Mouse (Mus musculus) liver, embryonic 16.5 days (tissue): ENCODE results near the gene Lrrc1. TPM values are rescaled to one million over a fixed set of nuclear protein-coding genes. Genes with fewer than 3 reads are reported as not detected.

Experiments
- ATAC-seq: fragments of 200-750 bp; cut with Nextera tagmentation; 2 replicates; pipeline ENCODE4 v1.8.0; 2017; ENCODE audit warnings: low read depth, mild to moderate bottlenecking, moderate number of reproducible peaks, moderate library complexity
- H3K27ac ChIP-seq: fragments of 300-500 bp; sonication (generic); 2 replicates; pipeline ENCODE4 v1.5.1; 2014; ENCODE audit warnings: mild to moderate bottlenecking, low read length
- H3K27me3 ChIP-seq: fragments of 300-500 bp; sonication (generic); 2 replicates; pipeline ENCODE4 v1.6.1; 2014; ENCODE audit warnings: low read depth, low read length, mixed read lengths; ENCODE audit not compliant: control insufficient read depth, insufficient read depth
- H3K36me3 ChIP-seq: fragments of 300-500 bp; sonication (generic); 2 replicates; pipeline ENCODE4 v1.6.1; 2014; ENCODE audit warnings: mild to moderate bottlenecking; ENCODE audit not compliant: control insufficient read depth, insufficient read depth
- H3K4me1 ChIP-seq: fragments of 300-500 bp; sonication (generic); 2 replicates; pipeline ENCODE4 v1.6.1; 2014; ENCODE audit warnings: low read depth, low read length, mixed read lengths; ENCODE audit not compliant: control insufficient read depth
- H3K4me2 ChIP-seq: fragments of 300-500 bp; sonication (generic); 2 replicates; pipeline ENCODE4 v1.6.1; 2014; ENCODE audit warnings: low read depth, low read length, mixed read lengths
- H3K4me3 ChIP-seq: fragments of 300-500 bp; sonication (generic); 2 replicates; pipeline ENCODE4 v1.5.1; 2014; ENCODE audit warnings: low read depth, mild to moderate bottlenecking, low read length
- H3K9ac ChIP-seq: fragments of 300-500 bp; sonication (generic); 2 replicates; pipeline ENCODE4 v1.6.1; 2014; ENCODE audit warnings: low read depth, low read length
- H3K9me3 ChIP-seq: fragments of 300-500 bp; sonication (generic); replicated peaks from 2 replicates; pipeline ENCODE4 v1.6.1; 2016; ENCODE audit warnings: low read length; ENCODE audit not compliant: control insufficient read depth
- WGBS: fragments of 180-500 bp; shearing (Covaris S2); extraction: QIAGEN DNeasy Blood & Tissue Kit; methylation state at CpG from one replicate; pipeline ENCODE4 v1.1.7; 2014; ENCODE audit not compliant: insufficient replicate concordance; 5-methylcytosine and 5-hydroxymethylcytosine counted together
- polyA plus RNA-seq: library from polyadenylated mRNA; unstranded; fragments of >200 nt; fragmentation: Nextera tagmentation; extraction: Ambion mirVana; gene quantifications from 2 replicates; pipeline ENCODE4 v1.2.1, GENCODE M21; 2015

Gene Lrrc1
- polyA plus RNA-seq, 1 experiment from 2014 or later = 3.3 TPM

DNA sequence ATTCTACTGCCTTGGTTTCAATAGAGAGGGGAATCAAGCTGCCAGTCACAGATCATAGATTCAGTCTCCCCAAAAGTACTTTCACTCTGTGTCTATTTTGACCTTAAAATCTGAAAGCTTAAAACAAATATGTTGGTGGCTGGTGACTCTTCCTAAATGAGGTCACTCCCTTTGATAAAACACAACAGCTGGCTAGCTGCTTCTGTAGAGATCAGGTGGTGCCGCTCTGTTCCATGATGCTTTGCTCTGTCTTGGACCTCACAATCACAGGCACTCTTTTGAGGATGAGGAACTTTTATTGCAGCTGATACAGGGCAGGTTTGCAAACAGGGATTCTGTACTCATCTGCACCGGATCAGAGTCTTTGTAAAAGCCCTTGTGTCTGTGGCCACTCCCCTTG is 8.8 kb upstream of the Lrrc1 start:
- no peak for ATAC-seq
- no peaks in the 10 kb centered on the region for H3K36me3 ChIP-seq
- WGBS = 59% methylated on average over 2 of the region's 2 CpGs

DNA sequence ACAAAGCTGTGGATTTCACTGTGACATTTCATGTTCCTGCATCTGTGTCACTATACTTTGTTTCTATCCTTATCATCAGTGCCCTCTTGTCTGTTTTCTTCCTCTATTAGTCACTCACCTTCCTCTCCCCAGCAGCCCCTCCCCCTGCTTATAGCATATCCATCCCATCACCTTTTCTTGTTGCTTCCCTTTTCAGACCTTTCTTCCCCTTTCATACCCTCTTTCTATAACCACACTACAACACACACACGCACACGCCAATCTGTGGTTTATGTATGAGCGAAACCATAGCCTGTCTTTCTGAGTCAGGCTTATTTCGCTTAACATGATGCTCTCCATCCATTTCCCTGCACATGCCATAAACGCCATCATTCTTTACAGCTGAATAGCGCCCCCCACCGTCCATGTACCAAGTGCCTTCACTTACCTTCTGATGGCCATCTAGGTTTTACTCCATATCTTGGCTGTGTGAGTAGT is 6.4 kb upstream of the Lrrc1 start:
- no peak overlapping the region for H3K4me2 ChIP-seq
- no peaks in the 10 kb centered on the region for H3K9me3 ChIP-seq
- H3K27me3 ChIP-seq = peaks cover 3% of the 10 kb centered on the region; the same call in 1 of the 2 replicates
- no peaks in the 10 kb centered on the region for H3K36me3 ChIP-seq
- no peak overlapping the region for H3K9ac ChIP-seq
- ATAC-seq = no peak
- 21% methylated on average over 7 of the region's 7 CpGs for WGBS
- no peak overlapping the region for H3K27ac ChIP-seq
- H3K4me3 ChIP-seq = no peak overlapping the region
- H3K4me1 ChIP-seq = no peaks in the 10 kb centered on the region

More for the DNA sequence above, 8.8 kb upstream of the Lrrc1 start:
- Histone ChIP-seq H3K27ac (no peak overlapping the region), H3K4me2 (no peak overlapping the region), H3K9me3 (no peaks in the 10 kb centered on the region), H3K9ac (no peak overlapping the region), H3K4me3 (no peak overlapping the region), H3K4me1 (no peaks in the 10 kb centered on the region), H3K27me3 (no peaks in the 10 kb centered on the region)

- Histone ChIP-seq H3K4me2 (no peak overlapping the region), H3K9me3 (no peaks in the 10 kb centered on the region), H3K4me3 (no peak overlapping the region), H3K9ac (no peak overlapping the region), H3K36me3 (no peaks in the 10 kb centered on the region), H3K4me1 (peaks cover 12% of the 10 kb centered on the region), H3K27me3 (peaks cover 19% of the 10 kb centered on the region), H3K27ac (no peak overlapping the region)
- ATAC-seq = no peak
- WGBS = 48% methylated on average over 3 of the region's 3 CpGs
Observed at GRCm38 (mm10) chr9:77546010-77546409, 1.3 kb upstream of the Lrrc1 start.

GRCm38 (mm10) chr9:77545068-77545421 is 375 bp upstream of the Lrrc1 start:
- H3K9me3 ChIP-seq = no peaks in the 10 kb centered on the region
- WGBS = 0% methylated on average over 17 of the region's 17 CpGs
- no peak for ATAC-seq
- H3K9ac ChIP-seq = peak overlapping the region; percentile 69
- peak overlapping the region; percentile 72 for H3K4me3 ChIP-seq
- H3K27ac ChIP-seq = no peak overlapping the region
- H3K36me3 ChIP-seq = no peaks in the 10 kb centered on the region
- peak overlapping the region; percentile 92 for H3K4me2 ChIP-seq
- H3K27me3 ChIP-seq = peaks cover 19% of the 10 kb centered on the region
- peaks cover 12% of the 10 kb centered on the region for H3K4me1 ChIP-seq

DNA sequence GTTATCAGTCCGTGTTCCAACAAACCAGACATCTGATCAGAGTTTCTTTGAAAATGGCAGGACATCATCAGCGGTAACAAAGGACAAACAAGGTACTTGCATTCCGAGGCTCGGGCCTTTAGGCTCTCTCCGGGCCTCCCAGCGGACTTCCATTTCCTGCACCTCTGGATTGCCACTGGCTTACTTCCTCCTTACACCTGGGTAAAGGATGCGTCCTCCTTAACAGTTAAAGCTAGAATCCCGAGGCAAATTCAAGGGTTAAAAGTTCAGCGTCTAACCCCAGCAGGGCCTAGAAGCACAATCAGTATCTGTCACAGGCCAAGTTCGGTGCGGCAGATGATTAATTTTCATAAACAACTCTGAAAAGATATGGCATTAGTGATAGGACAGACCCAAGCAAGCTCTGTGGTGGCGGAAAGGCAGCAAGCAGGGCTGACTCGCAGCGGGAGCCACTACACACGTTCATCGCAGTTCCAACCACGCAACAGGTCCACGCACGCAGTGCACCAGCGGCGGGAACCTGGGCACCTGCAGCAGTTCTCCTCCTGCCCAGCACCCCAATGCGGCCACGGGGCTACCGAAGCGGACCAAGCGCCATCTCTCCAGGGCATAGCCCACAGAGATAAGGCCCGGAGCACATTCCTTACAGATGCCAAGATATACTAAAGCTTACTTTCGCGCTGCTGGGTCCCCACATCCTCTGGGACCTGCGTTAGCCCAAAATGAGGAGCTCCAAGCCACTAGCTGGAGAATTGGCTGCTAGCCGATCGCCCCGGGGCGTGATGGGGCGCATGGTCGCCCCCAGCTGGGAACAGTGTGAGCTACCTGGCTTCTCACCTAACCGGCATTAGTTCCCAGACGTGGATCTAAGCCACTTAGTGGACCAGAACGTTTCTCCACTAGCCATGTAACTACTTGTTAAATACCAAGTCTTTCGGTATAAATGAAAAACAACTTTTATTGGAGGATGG is 1.0 kb downstream of the Lrrc1 start:
- no peaks in the 10 kb centered on the region for H3K9me3 ChIP-seq
- under 1% methylated on average over 40 of the region's 40 CpGs for WGBS
- peaks cover 12% of the 10 kb centered on the region for H3K4me1 ChIP-seq
- H3K27ac ChIP-seq = no peak overlapping the region
- H3K4me2 ChIP-seq = peak overlapping the region; percentile 92
- peak overlapping the region; percentile 72 for H3K4me3 ChIP-seq
- peaks cover 19% of the 10 kb centered on the region for H3K27me3 ChIP-seq
- H3K36me3 ChIP-seq = no peaks in the 10 kb centered on the region
- peak; percentile 45; the same call in 1 of the 2 replicates for ATAC-seq
- H3K9ac ChIP-seq = peak overlapping the region; percentile 69

GRCm38 (mm10) chr9:77541556-77541955 is 3.1 kb downstream of the Lrrc1 start:
- Histone ChIP-seq H3K27ac (no peak overlapping the region), H3K9ac (no peak overlapping the region), H3K4me3 (no peak overlapping the region), H3K4me2 (no peak overlapping the region), H3K36me3 (no peaks in the 10 kb centered on the region), H3K9me3 (no peaks in the 10 kb centered on the region), H3K27me3 (peaks cover 18% of the 10 kb centered on the region), H3K4me1 (peaks cover 12% of the 10 kb centered on the region)
- WGBS = 81% methylated on average over 7 of the region's 7 CpGs
- ATAC-seq = no peak

- no peaks in the 10 kb centered on the region for H3K9me3 ChIP-seq
- peaks cover 9% of the 10 kb centered on the region for H3K4me1 ChIP-seq
- no peak overlapping the region for H3K4me2 ChIP-seq
- no peak overlapping the region for H3K9ac ChIP-seq
- no peak overlapping the region for H3K4me3 ChIP-seq
- no peak overlapping the region for H3K27ac ChIP-seq
- H3K36me3 ChIP-seq = no peaks in the 10 kb centered on the region
- H3K27me3 ChIP-seq = peaks cover 4% of the 10 kb centered on the region; the same call in 1 of the 2 replicates
- WGBS = 70% methylated on average over 9 of the region's 9 CpGs
- ATAC-seq = no peak
Observed at GRCm38 (mm10) chr9:77539232-77539631, 5.4 kb downstream of the Lrrc1 start.

DNA sequence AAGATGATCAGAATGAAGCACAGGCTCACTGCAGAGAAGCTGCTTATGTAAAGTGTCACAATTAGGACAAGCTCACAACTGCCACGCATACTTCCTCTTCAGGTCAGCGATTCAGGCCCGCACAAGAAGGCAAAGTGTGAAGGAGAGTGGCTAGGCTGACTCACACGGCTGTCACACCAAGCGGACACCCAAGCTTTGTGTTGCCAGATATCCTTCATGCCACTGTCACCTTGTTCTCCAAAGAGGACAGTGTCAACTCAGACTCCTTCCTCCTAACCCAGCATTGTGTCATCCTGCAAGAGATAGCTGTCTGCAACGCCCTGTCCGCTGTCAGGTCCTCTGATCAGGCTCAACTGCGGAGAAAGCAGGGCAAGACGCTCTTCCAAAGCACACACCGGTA is 7.3 kb downstream of the Lrrc1 start:
- no peak for ATAC-seq
- Histone ChIP-seq H3K9ac (no peak overlapping the region), H3K4me2 (no peak overlapping the region), H3K27me3 (no peaks in the 10 kb centered on the region; the same call in 1 of the 2 replicates), H3K4me3 (no peak overlapping the region), H3K36me3 (no peaks in the 10 kb centered on the region), H3K4me1 (no peaks in the 10 kb centered on the region), H3K9me3 (no peaks in the 10 kb centered on the region), H3K27ac (no peak overlapping the region)
- WGBS = 33% methylated on average over 10 of the region's 10 CpGs

- no peaks in the 10 kb centered on the region for H3K4me1 ChIP-seq
- no peak for ATAC-seq
- H3K4me2 ChIP-seq = no peak overlapping the region
- H3K27me3 ChIP-seq = no peaks in the 10 kb centered on the region
- no peaks in the 10 kb centered on the region for H3K9me3 ChIP-seq
- H3K27ac ChIP-seq = no peak overlapping the region
- no peaks in the 10 kb centered on the region for H3K36me3 ChIP-seq
- no peak overlapping the region for H3K9ac ChIP-seq
- H3K4me3 ChIP-seq = no peak overlapping the region
- 69% methylated on average over 7 of the region's 7 CpGs for WGBS
Observed at GRCm38 (mm10) chr9:77536832-77537231, 7.8 kb downstream of the Lrrc1 start.
